Mouse (Mus musculus) ES-Bruce4 (cell line): ENCODE results near the gene Cnnm3.

ENCODE experiments used
- CTCF ChIP-seq: IDR thresholded peaks from one replicate; pipeline ENCODE4 v1.8.1; 2011; ENCODE audit warnings: low read depth, low read length
- EP300 ChIP-seq: IDR thresholded peaks from 2 replicates; pipeline ENCODE4 v1.6.1; 2011; ENCODE audit warnings: low read depth, low read length; ENCODE audit not compliant: insufficient read depth
- POLR2A ChIP-seq: IDR thresholded peaks from one replicate; pipeline ENCODE4 v1.8.1; 2011; ENCODE audit warnings: low read length; ENCODE audit not compliant: insufficient read depth

DNA sequence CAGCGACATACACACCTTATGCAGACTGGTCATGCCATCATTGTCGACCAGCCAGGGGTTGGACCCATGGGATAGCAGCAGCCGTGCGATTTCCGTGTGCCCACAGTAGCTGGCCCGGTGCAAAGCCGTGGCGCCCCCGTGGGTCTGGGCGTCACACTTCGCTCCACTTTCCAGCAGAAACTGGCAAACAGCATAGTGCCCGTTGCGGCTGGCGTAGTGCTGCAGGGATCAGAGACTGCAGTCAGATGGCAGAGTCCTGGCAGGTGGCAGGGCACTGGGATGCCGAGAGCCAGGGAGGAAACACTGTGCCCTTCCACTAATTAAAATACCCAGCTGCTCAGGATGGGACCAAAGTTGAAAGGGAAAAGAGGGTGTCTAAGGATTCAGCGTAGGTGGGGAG is 30.2 kb downstream of the Cnnm3 start:
- TF ChIP-seq CTCF (no peak), POLR2A (no peak), EP300 (no peak)
